Mouse (Mus musculus) testis, adult 2 months (tissue): ENCODE data around the gene Enpp4. TPM values are rescaled to one million over a fixed set of nuclear protein-coding genes. Genes with fewer than 3 reads are reported as not detected.

Experiments
- H3K27ac ChIP-seq: fragments of 200-500 bp; 2 replicates; pipeline ENCODE4 v1.5.1; 2012; ENCODE audit warnings: low read depth, low read length; ENCODE audit not compliant: control insufficient read depth, insufficient read depth
- H3K27me3 ChIP-seq: fragments of 200-500 bp; 2 replicates; pipeline ENCODE4 v1.6.1; 2012; ENCODE audit warnings: mild to moderate bottlenecking, low read length, moderate library complexity; ENCODE audit not compliant: control insufficient read depth, insufficient read depth
- H3K36me3 ChIP-seq: fragments of 200-500 bp; 2 replicates; pipeline ENCODE4 v1.6.1; 2012; ENCODE audit warnings: mild to moderate bottlenecking, low read length; ENCODE audit not compliant: control insufficient read depth, insufficient read depth
- H3K4me1 ChIP-seq: fragments of 200-500 bp; 2 replicates; pipeline ENCODE4 v1.6.1; 2012; ENCODE audit warnings: low read length; ENCODE audit not compliant: control insufficient read depth, insufficient read depth
- H3K4me3 ChIP-seq: fragments of 200-500 bp; 2 replicates; pipeline ENCODE4 v1.5.1; 2012; ENCODE audit warnings: low read depth, mild to moderate bottlenecking, low read length, moderate library complexity, mixed read lengths; ENCODE audit not compliant: control insufficient read depth
- CTCF ChIP-seq: fragments of 200-500 bp; IDR thresholded peaks from 2 replicates; pipeline ENCODE4 v1.5.1; 2012; ENCODE audit warnings: low read depth, mild to moderate bottlenecking, inconsistent platforms, low read length, moderate library complexity; ENCODE audit not compliant: control insufficient read depth, insufficient read depth, insufficient replicate concordance
- POLR2A ChIP-seq: fragments of 200-500 bp; IDR thresholded peaks from 2 replicates; pipeline ENCODE4 v1.6.1; 2012; ENCODE audit warnings: low read depth, mild to moderate bottlenecking, inconsistent platforms, low read length, moderate library complexity; ENCODE audit not compliant: control insufficient read depth
- polyA plus RNA-seq: library from polyadenylated mRNA; depleted of rRNA; stranded (reverse); fragments of >200 nt; gene quantifications from 2 replicates; pipeline ENCODE4 v1.2.3, GENCODE M21; 2012; rRNA removed

Enpp4 gene
- polyA plus RNA-seq, 1 experiment: 8.5 TPM

GRCm38 (mm10) chr17:44075601-44076000 lies 30.0 kb downstream of the Enpp4 start:
- H3K27me3 ChIP-seq: no peaks in the 10 kb centered on the region

GRCm38 (mm10) chr17:44071680-44072079 lies 33.9 kb downstream of the Enpp4 start:
- no peak for TF ChIP-seq POLR2A
- TF ChIP-seq CTCF: no peak
- Histone ChIP-seq H3K27me3 (no peaks in the 10 kb centered on the region), H3K36me3 (no peaks in the 10 kb centered on the region), H3K4me3 (no peak overlapping the region), H3K27ac (no peak overlapping the region), H3K4me1 (no peaks in the 10 kb centered on the region)

More at GRCm38 (mm10) chr17:44075601-44076000, 30.0 kb downstream of the Enpp4 start:
- no peak overlapping the region for H3K27ac ChIP-seq
- H3K36me3 ChIP-seq: no peaks in the 10 kb centered on the region
- H3K4me1 ChIP-seq: peaks cover 3% of the 10 kb centered on the region
- no peak overlapping the region for H3K4me3 ChIP-seq
- TF ChIP-seq CTCF: no peak
- no peak for TF ChIP-seq POLR2A

GRCm38 (mm10) chr17:44068876-44069275 lies 36.7 kb downstream of the Enpp4 start:
- Histone ChIP-seq H3K27me3 (no peaks in the 10 kb centered on the region), H3K27ac (no peak overlapping the region), H3K4me1 (no peaks in the 10 kb centered on the region), H3K4me3 (no peak overlapping the region), H3K36me3 (no peaks in the 10 kb centered on the region)
- no peak for TF ChIP-seq POLR2A

GRCm38 (mm10) chr17:44061289-44061890 lies 44.2 kb downstream of the Enpp4 start:
- Histone ChIP-seq H3K27ac (no peak overlapping the region), H3K4me1 (no peaks in the 10 kb centered on the region), H3K4me3 (no peak overlapping the region), H3K27me3 (no peaks in the 10 kb centered on the region), H3K36me3 (no peaks in the 10 kb centered on the region)
- TF ChIP-seq POLR2A: no peak
- TF ChIP-seq CTCF: no peak

- Histone ChIP-seq H3K27me3 (no peaks in the 10 kb centered on the region), H3K27ac (no peak overlapping the region), H3K4me3 (no peak overlapping the region), H3K4me1 (no peaks in the 10 kb centered on the region), H3K36me3 (no peaks in the 10 kb centered on the region)
- no peak for TF ChIP-seq POLR2A
- no peak for TF ChIP-seq CTCF
These were observed 44.8 kb downstream of the Enpp4 start for GRCm38 (mm10) chr17:44060781-44061180.

GRCm38 (mm10) chr17:44058145-44058544 lies 47.5 kb downstream of the Enpp4 start:
- Histone ChIP-seq H3K27ac (no peak overlapping the region), H3K27me3 (no peaks in the 10 kb centered on the region), H3K4me3 (no peak overlapping the region), H3K36me3 (no peaks in the 10 kb centered on the region), H3K4me1 (no peaks in the 10 kb centered on the region)
- TF ChIP-seq POLR2A (no peak), CTCF (no peak)

- H3K4me1 ChIP-seq: no peaks in the 10 kb centered on the region
- no peak overlapping the region for H3K4me3 ChIP-seq
- no peak for TF ChIP-seq CTCF
- no peak for TF ChIP-seq POLR2A
- no peaks in the 10 kb centered on the region for H3K27me3 ChIP-seq
- no peaks in the 10 kb centered on the region for H3K36me3 ChIP-seq
- no peak overlapping the region for H3K27ac ChIP-seq
These were observed 48.5 kb downstream of the Enpp4 start for GRCm38 (mm10) chr17:44057123-44057522.

- Histone ChIP-seq H3K27me3 (no peaks in the 10 kb centered on the region), H3K36me3 (no peaks in the 10 kb centered on the region), H3K27ac (no peak overlapping the region), H3K4me3 (no peak overlapping the region), H3K4me1 (no peaks in the 10 kb centered on the region)
- TF ChIP-seq CTCF (no peak), POLR2A (no peak)
These were observed 52.2 kb downstream of the Enpp4 start for GRCm38 (mm10) chr17:44053427-44053826.

Other genes with a start within 250 kb of the Enpp4 start
- 12.7 and 13.8 TPM in 2 replicates for gene Enpp5, start 27.0 kb downstream of the Enpp4 start, polyA plus RNA-seq
- gene Clic5, start 82.8 kb upstream of the Enpp4 start, polyA plus RNA-seq: 0.20 and 0.28 TPM in 2 replicates